Mouse (Mus musculus) forebrain, embryonic 14.5 days (tissue): ENCODE results near the gene Mdga1. TPM values are rescaled to one million over a fixed set of nuclear protein-coding genes. Genes with fewer than 3 reads are reported as not detected.

Experiments
- ATAC-seq: fragments of 200-750 bp; cut with Nextera tagmentation; 2 replicates; pipeline ENCODE4 v1.8.0; 2017; ENCODE audit warnings: mild to moderate bottlenecking, moderate library complexity
- DNase-seq: peaks from one replicate; pipeline ENCODE4 v3.0.0-alpha.2; 2015; ENCODE audit warnings: low spot score
- H3K27ac ChIP-seq: fragments of 300-500 bp; sonication (generic); 2 replicates; pipeline ENCODE4 v1.5.1; 2014; ENCODE audit warnings: low read depth, mild to moderate bottlenecking, control low read depth, low read length, moderate library complexity
- H3K27me3 ChIP-seq: fragments of 300-500 bp; sonication (generic); replicated peaks from 2 replicates; pipeline ENCODE4 v1.6.1; 2014; ENCODE audit warnings: low read length, control low read depth, mixed read lengths; ENCODE audit not compliant: control insufficient read depth, insufficient read depth
- H3K36me3 ChIP-seq: fragments of 300-500 bp; sonication (generic); 2 replicates; pipeline ENCODE4 v1.6.1; 2014; ENCODE audit warnings: low read length, control low read depth; ENCODE audit not compliant: control insufficient read depth, insufficient read depth
- H3K4me1 ChIP-seq: fragments of 300-500 bp; sonication (generic); 2 replicates; pipeline ENCODE4 v1.6.1; 2014; ENCODE audit warnings: antibody characterized with exemption, low read length, control low read depth; ENCODE audit not compliant: control insufficient read depth, insufficient read depth
- H3K4me2 ChIP-seq: fragments of 300-500 bp; sonication (generic); 2 replicates; pipeline ENCODE4 v1.6.1; 2014; ENCODE audit warnings: mild to moderate bottlenecking, control low read depth, low read length
- H3K4me3 ChIP-seq: fragments of 300-500 bp; sonication (generic); 2 replicates; pipeline ENCODE4 v1.5.1; 2014; ENCODE audit warnings: low read depth, low read length, control low read depth
- H3K9ac ChIP-seq: fragments of 300-500 bp; sonication (generic); 2 replicates; pipeline ENCODE4 v1.6.1; 2014; ENCODE audit warnings: mild to moderate bottlenecking, low read length, control low read depth, moderate library complexity
- H3K9me3 ChIP-seq: fragments of 300-500 bp; sonication (generic); replicated peaks from 2 replicates; pipeline ENCODE4 v1.6.1; 2016; ENCODE audit warnings: low read length, control low read depth, mixed read lengths; ENCODE audit not compliant: control insufficient read depth
- WGBS: fragments of 180-500 bp; shearing (Covaris S2); extraction: QIAGEN DNeasy Blood & Tissue Kit; methylation state at CpG from one replicate; pipeline ENCODE4 v1.1.7; 2014; 5-methylcytosine and 5-hydroxymethylcytosine counted together
- polyA plus RNA-seq: library from polyadenylated mRNA; unstranded; fragments of >200 nt; fragmentation: Nextera tagmentation; extraction: Ambion mirVana; gene quantifications from 2 replicates; pipeline ENCODE4 v1.2.1, GENCODE M21; 2014

The Mdga1 gene
- polyA plus RNA-seq, 1 experiment from 2014 or later: 9.4 TPM

DNA sequence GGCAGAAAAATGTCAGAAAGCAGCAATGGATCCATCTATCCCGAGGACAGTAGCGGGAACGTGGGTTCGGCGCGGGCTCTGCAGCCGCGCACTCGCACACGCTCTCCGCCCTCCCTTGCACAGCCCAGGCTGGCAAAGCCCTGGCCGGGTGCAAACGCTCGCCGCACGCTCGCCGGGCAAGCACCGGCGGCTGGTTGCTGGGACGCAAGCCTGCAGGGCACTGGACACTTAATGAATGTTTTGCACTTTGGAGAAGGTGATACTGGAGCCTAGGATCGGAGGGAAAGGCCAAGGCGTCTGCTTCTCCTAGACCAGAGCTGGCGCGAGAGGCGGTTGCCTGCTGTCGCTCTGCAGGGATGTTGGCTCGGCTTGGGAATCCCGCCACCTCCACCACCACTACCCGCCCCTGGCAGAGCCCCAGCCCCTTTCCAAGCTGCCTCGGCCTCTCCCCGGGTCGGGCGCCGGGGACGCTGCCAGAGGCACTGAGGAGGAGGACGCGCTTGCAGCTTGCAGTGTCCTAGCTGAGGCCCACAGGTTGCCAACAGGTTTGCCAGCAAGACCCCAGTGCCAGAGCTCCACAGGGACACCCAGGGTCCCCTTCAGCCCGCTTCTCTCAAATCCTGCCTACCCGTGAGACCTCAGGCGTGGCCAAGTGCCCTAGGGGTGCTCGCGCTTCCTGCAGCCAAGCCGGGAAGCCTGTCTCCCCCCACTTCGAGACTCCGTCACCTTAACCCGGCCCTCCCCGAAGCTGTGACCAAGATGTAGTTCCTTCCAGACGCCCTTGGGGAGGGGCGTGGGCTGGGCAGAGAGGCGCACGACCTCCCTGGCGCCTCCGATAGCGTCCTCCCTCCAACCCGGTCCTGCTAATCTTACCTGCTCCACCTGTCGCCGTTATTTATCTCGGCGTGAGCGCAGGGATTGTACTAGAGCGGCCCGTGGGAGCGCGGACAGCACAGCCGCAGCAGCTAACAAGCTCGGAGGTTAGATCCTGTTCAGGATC, 80.6 kb downstream of the Mdga1 start:
- WGBS: under 1% methylated on average over 67 of the region's 67 CpGs
- H3K4me1 ChIP-seq: peaks cover 20% of the 10 kb centered on the region
- peak overlapping the region; percentile 90 for H3K9ac ChIP-seq
- H3K36me3 ChIP-seq: no peaks in the 10 kb centered on the region
- H3K27ac ChIP-seq: peak overlapping the region; percentile 92
- ATAC-seq (peak; percentile 58), DNase-seq (peak; percentile 84)
- peaks cover 12% of the 10 kb centered on the region; the same call in 1 of the 2 replicates for H3K27me3 ChIP-seq
- no peaks in the 10 kb centered on the region for H3K9me3 ChIP-seq
- H3K4me3 ChIP-seq: peak overlapping the region; percentile 73
- H3K4me2 ChIP-seq: peak overlapping the region; percentile 93

DNA sequence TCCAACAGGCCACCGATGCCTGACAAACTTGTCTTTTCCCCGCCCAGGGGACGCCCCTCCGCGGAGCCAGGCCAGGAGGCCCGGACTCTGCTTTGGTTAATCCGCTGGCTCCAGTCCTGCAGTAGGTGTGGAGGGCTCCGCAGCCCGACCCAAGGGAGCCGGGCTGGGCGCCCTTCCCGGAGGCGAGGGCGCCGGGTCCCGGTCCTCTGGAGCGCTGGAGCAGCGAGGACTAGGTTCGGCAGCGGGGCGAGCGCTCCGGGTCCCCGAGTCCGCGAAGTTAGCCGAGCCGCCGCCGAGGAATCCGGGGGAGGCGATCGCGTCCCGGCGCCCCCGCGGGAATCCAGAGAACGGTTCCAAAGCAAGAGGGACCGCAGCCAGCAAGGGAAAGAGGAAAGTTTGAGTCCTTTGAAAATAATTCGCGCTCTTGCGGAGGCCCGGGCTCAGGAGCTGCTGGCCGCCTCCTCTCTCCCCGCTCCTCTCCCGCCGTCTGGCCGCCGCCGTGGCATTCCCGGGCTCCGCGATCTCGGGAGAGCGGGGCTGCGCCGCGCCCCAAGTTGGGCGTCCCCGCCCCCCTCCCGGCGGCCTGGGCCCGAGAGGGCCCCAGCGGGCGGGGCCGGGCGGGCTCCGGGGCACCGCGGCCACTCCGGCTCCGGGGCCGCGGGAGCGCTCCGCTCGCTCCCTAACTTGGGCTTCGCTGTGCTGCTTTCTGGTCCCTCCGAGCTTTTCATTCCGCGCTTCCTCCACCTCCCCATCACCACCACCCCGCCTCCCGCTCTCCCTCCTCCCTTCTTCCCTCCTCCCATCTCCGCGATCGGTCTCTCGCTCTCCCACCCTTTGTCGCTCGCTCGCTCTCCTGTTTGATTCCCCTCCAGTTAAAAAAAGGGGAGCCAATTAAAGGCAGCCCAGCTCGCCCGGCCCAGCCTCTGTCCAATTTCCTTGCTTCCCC, 81.7 kb downstream of the Mdga1 start:
- WGBS: under 1% methylated on average over 64 of the region's 93 CpGs
- peak overlapping the region; percentile 92 for H3K27ac ChIP-seq
- H3K4me2 ChIP-seq: peak overlapping the region; percentile 93
- DNase-seq (peak; percentile 93), ATAC-seq (peak; percentile 54)
- no peaks in the 10 kb centered on the region for H3K9me3 ChIP-seq
- H3K4me1 ChIP-seq: peaks cover 30% of the 10 kb centered on the region
- peak overlapping the region; percentile 90 for H3K9ac ChIP-seq
- H3K27me3 ChIP-seq: peaks cover 12% of the 10 kb centered on the region; the same call in 1 of the 2 replicates
- H3K4me3 ChIP-seq: peak overlapping the region; percentile 73
- no peaks in the 10 kb centered on the region for H3K36me3 ChIP-seq

DNA sequence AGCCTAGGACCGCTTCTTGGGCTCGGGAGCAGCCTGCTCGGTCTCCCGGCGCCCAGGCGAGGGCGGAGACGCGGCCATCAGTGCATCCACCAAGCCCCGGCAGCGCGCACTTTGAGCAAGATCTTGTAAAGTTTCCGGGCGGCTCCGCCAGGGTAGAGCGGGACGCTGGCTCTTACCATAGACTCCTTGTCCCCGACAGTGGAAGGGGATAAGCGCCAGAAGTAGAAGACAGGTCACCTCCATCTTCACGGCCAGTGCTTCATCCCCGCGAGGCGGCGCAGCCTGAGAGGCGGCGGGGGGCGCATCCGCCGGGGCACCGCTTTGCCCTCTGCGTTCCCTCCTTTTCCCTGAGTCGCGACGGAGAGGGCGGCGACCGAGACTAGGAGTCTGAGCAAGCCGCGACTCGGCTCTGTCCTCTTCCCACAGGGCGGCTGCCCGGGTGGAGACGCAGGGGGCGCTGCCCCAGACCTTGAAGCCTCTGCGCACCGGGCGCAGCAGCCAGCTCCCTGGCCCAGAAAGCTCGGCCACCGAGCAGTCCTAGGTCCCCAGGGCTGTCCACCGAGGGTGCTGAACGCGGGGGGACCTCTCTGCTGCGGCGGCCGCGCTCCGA, 82.5 kb downstream of the Mdga1 start:
- WGBS: under 1% methylated on average over 55 of the region's 57 CpGs
- ATAC-seq: 0 out of 2 replicates have a peak, but pooled peaks have one; percentile 5
- peaks cover 30% of the 10 kb centered on the region for H3K4me1 ChIP-seq

DNA sequence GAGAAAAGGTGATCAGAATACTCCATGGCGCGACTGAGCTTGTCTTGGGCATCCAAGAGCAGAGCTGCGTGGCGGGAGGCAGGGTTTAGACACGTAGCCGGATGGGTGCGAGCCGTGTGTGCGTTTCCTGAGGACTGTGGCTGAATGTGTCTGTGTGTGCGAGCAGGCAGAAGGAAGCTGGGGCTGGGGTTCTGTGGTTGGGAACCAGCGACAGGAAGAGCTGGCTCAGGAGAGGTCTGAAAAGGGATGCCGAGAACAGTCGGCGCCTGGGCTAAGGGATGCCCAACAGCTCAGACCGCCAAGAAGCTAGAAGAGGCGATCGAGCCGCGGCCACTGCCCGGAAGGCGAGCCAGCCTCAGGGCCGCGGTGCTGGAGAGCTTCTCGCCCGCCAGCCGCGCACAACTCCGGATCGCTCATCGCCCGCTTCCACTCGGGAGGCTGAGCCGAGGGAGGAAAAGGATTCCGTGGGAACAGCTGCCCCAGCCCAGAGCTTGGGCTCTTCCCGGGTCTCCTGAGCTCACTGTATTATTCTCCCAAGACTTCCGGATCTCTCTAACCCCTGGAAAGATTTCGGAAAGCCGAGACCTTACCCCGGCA, 83.1 kb downstream of the Mdga1 start:
- Histone ChIP-seq H3K27me3 (peaks cover 12% of the 10 kb centered on the region; the same call in 1 of the 2 replicates), H3K9ac (peak overlapping the region; percentile 90), H3K4me2 (peak overlapping the region; percentile 93), H3K27ac (peak overlapping the region; percentile 92), H3K4me1 (peaks cover 29% of the 10 kb centered on the region), H3K9me3 (no peaks in the 10 kb centered on the region), H3K4me3 (peak overlapping the region; percentile 73), H3K36me3 (no peaks in the 10 kb centered on the region)
- no peak for ATAC-seq
- WGBS: under 1% methylated on average over 39 of the region's 39 CpGs
- DNase-seq: peak; percentile 66

More for the DNA sequence above, 82.5 kb downstream of the Mdga1 start:
- H3K4me2 ChIP-seq: peak overlapping the region; percentile 93
- H3K4me3 ChIP-seq: peak overlapping the region; percentile 73
- peaks cover 12% of the 10 kb centered on the region; the same call in 1 of the 2 replicates for H3K27me3 ChIP-seq
- DNase-seq: peak; percentile 64
- no peaks in the 10 kb centered on the region for H3K36me3 ChIP-seq
- peak overlapping the region; percentile 92 for H3K27ac ChIP-seq
- H3K9me3 ChIP-seq: no peaks in the 10 kb centered on the region
- peak overlapping the region; percentile 90 for H3K9ac ChIP-seq

DNA sequence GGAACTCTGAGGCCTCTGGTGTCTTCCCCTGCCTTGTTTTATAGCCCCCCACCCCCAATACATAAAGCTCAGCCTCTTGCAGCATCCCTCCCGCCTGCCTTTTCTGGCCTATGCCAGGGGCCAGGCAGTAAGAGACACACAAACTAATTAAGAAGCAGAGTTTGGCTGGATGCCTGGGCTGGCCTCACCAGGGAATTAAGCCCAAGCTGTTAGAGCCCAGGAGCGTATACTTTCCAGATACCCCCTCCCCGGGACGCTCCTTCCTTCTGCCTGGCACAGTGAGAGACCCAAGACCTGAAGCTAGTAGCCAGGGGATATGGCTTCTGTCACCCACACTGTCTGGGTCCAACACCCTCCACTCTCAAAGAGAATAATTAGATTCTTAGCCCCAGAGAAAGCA, 83.8 kb downstream of the Mdga1 start:
- Histone ChIP-seq H3K4me1 (peaks cover 29% of the 10 kb centered on the region), H3K36me3 (no peaks in the 10 kb centered on the region), H3K27me3 (peaks cover 6% of the 10 kb centered on the region; the same call in 1 of the 2 replicates), H3K9me3 (no peaks in the 10 kb centered on the region), H3K4me3 (peak overlapping the region; percentile 73), H3K4me2 (peak overlapping the region; percentile 93), H3K9ac (peak overlapping the region; percentile 90), H3K27ac (peak overlapping the region; percentile 92)
- peak; percentile 95 for DNase-seq
- ATAC-seq: peak; percentile 43
- 0% methylated on average over 4 of the region's 4 CpGs for WGBS

DNA sequence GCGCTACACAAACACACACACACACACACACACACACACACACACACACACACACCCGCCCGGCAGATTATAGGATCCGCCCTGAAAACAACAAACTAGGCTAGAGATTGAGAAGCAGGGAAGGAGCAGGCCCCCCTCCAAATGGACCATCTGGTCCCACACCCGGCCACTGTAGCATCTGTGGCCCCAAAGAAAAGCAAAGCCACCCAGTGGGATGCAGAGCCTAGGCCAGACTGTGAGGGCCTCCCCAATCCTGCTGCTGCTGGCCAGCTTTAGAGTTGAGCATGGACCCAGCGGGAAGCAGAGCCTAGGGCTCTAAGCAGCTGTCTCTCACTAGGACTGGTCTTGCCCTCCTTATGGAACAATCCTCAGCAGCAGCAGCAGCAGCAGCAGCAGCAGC, 85.3 kb downstream of the Mdga1 start:
- H3K27me3 ChIP-seq: no peaks in the 10 kb centered on the region
- no peaks in the 10 kb centered on the region for H3K36me3 ChIP-seq
- no peaks in the 10 kb centered on the region for H3K9me3 ChIP-seq
- ATAC-seq (no peak), DNase-seq (peak; percentile 62)
- 32% methylated on average over 6 of the region's 6 CpGs for WGBS
- H3K27ac ChIP-seq: peak overlapping the region; percentile 46
- H3K4me3 ChIP-seq: peak overlapping the region; percentile 73
- H3K4me2 ChIP-seq: peak overlapping the region; percentile 93
- peaks cover 27% of the 10 kb centered on the region for H3K4me1 ChIP-seq
- H3K9ac ChIP-seq: peak overlapping the region; percentile 36; the same call in 1 of the 2 replicates

DNA sequence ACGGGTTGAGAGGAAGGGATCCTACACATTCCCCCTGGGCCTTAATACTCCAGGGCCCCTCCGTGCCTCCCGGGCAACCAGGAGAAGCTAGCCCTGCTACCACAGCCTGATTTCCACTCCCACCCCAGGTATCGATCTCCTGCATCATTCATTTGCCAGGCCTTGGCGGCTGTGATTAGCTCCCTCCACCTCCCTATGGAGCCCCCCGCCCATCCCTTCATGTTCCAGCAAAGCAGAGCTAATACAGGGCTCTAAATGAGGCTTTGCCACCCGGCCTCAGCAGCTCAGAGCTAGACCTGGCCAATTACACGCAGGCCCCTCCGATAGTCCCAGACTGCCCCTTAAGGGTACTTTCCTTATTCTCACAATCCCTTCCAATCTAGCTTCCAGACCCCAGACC, 86.5 kb downstream of the Mdga1 start:
- no peaks in the 10 kb centered on the region for H3K9me3 ChIP-seq
- WGBS: 28% methylated on average over 9 of the region's 9 CpGs
- peaks cover 22% of the 10 kb centered on the region for H3K4me1 ChIP-seq
- H3K9ac ChIP-seq: peak overlapping the region; percentile 46; the same call in 1 of the 2 replicates
- peak overlapping the region; percentile 73 for H3K4me3 ChIP-seq
- H3K4me2 ChIP-seq: peak overlapping the region; percentile 93
- peak overlapping the region; percentile 46; the same call in 1 of the 2 replicates for H3K27ac ChIP-seq
- no peaks in the 10 kb centered on the region for H3K27me3 ChIP-seq
- DNase-seq (peak; percentile 31), ATAC-seq (no peak)
- no peaks in the 10 kb centered on the region for H3K36me3 ChIP-seq
